Mouse (Mus musculus): ENCODE data around the gene Elf2. TPM values are rescaled to one million over a fixed set of nuclear protein-coding genes. Genes with fewer than 3 reads are reported as not detected.
"Not testable (repeated sequence)": the region's sequence is repeated elsewhere in the genome, so short reads cannot be mapped to it uniquely, and the experiment has no call there.

Gene Elf2
- polyA plus RNA-seq, 1 experiment from 2014 or later, result 37.3 TPM

- no peak for DNase-seq
- H3K4me3 ChIP-seq (replicated peaks; ENCODE audit: low read depth, low read length), result no peak overlapping the region
- 94% methylated on average over 5 of the region's 5 CpGs for WGBS
- no peak overlapping the region for H3K4me2 ChIP-seq (ENCODE audit: low read length)
- no peaks in the 10 kb centered on the region for H3K27me3 ChIP-seq (ENCODE audit: control insufficient read depth, insufficient read depth, low read length)
- H3K9ac ChIP-seq (replicated peaks; ENCODE audit: low read length), result no peak overlapping the region
- no peaks in the 10 kb centered on the region for H3K9me3 ChIP-seq (ENCODE audit: control insufficient read depth, low read length)
- no peaks in the 10 kb centered on the region for H3K36me3 ChIP-seq (ENCODE audit: control insufficient read depth, insufficient read depth, low read length)
- H3K27ac ChIP-seq (replicated peaks; ENCODE audit: low read depth, low read length), result no peak overlapping the region
- H3K4me1 ChIP-seq (ENCODE audit: control insufficient read depth, insufficient read depth, low read length), result 0 out of 2 replicates have a peak, but pooled peaks cover 3% of the 10 kb centered on the region
- no peak for ATAC-seq (ENCODE audit: low FRiP score, low TSS enrichment)
These were observed 121.2 kb downstream of the Elf2 start for GRCm38 (mm10) chr3:51219213-51219612.

- not testable (repeated sequence) for H3K36me3 ChIP-seq (ENCODE audit: control insufficient read depth, insufficient read depth, low read length); ATAC-seq (ENCODE audit: low FRiP score, low TSS enrichment); DNase-seq; H3K9ac ChIP-seq (replicated peaks; ENCODE audit: low read length); H3K27ac ChIP-seq (replicated peaks; ENCODE audit: low read depth, low read length); H3K9me3 ChIP-seq (ENCODE audit: control insufficient read depth, low read length); H3K27me3 ChIP-seq (ENCODE audit: control insufficient read depth, insufficient read depth, low read length); H3K4me1 ChIP-seq (ENCODE audit: control insufficient read depth, insufficient read depth, low read length); H3K4me2 ChIP-seq (ENCODE audit: low read length); H3K4me3 ChIP-seq (replicated peaks; ENCODE audit: low read depth, low read length)
- 87% methylated on average over 6 of the region's 6 CpGs for WGBS
These were observed 122.1 kb downstream of the Elf2 start for GRCm38 (mm10) chr3:51218385-51218784.

- H3K27ac ChIP-seq (replicated peaks; ENCODE audit: low read depth, low read length); H3K9me3 ChIP-seq (ENCODE audit: control insufficient read depth, low read length); H3K36me3 ChIP-seq (ENCODE audit: control insufficient read depth, insufficient read depth, low read length); H3K9ac ChIP-seq (replicated peaks; ENCODE audit: low read length); H3K4me3 ChIP-seq (replicated peaks; ENCODE audit: low read depth, low read length); H3K4me2 ChIP-seq (ENCODE audit: low read length); DNase-seq; ATAC-seq (ENCODE audit: low FRiP score, low TSS enrichment); H3K27me3 ChIP-seq (ENCODE audit: control insufficient read depth, insufficient read depth, low read length); H3K4me1 ChIP-seq (ENCODE audit: control insufficient read depth, insufficient read depth, low read length): not testable (repeated sequence)
- WGBS, result 82% methylated on average over 6 of the region's 10 CpGs
These were observed 124.1 kb downstream of the Elf2 start for GRCm38 (mm10) chr3:51216351-51216750.

- Histone ChIP-seq H3K27ac (replicated peaks; ENCODE audit: low read depth, low read length) (no peak overlapping the region), H3K9me3 (ENCODE audit: control insufficient read depth, low read length) (no peaks in the 10 kb centered on the region), H3K4me2 (ENCODE audit: low read length) (no peak overlapping the region), H3K36me3 (ENCODE audit: control insufficient read depth, insufficient read depth, low read length) (no peaks in the 10 kb centered on the region), H3K27me3 (ENCODE audit: control insufficient read depth, insufficient read depth, low read length) (no peaks in the 10 kb centered on the region), H3K4me1 (ENCODE audit: control insufficient read depth, insufficient read depth, low read length) (no peaks in the 10 kb centered on the region), H3K4me3 (replicated peaks; ENCODE audit: low read depth, low read length) (no peak overlapping the region), H3K9ac (replicated peaks; ENCODE audit: low read length) (no peak overlapping the region)
- DNase-seq (no peak), ATAC-seq (ENCODE audit: low FRiP score, low TSS enrichment) (no peak)
- 91% methylated on average over 6 of the region's 6 CpGs for WGBS
These were observed 124.8 kb downstream of the Elf2 start for GRCm38 (mm10) chr3:51215681-51216080.

GRCm38 (mm10) chr3:51213111-51213510, 127.4 kb downstream of the Elf2 start:
- no peak for DNase-seq
- ATAC-seq (ENCODE audit: low FRiP score, low TSS enrichment), result no peak
- Histone ChIP-seq H3K36me3 (ENCODE audit: control insufficient read depth, insufficient read depth, low read length) (no peaks in the 10 kb centered on the region), H3K4me3 (replicated peaks; ENCODE audit: low read depth, low read length) (no peak overlapping the region), H3K9me3 (ENCODE audit: control insufficient read depth, low read length) (no peaks in the 10 kb centered on the region), H3K4me1 (ENCODE audit: control insufficient read depth, insufficient read depth, low read length) (no peaks in the 10 kb centered on the region), H3K9ac (replicated peaks; ENCODE audit: low read length) (no peak overlapping the region), H3K27ac (replicated peaks; ENCODE audit: low read depth, low read length) (no peak overlapping the region), H3K4me2 (ENCODE audit: low read length) (no peak overlapping the region), H3K27me3 (ENCODE audit: control insufficient read depth, insufficient read depth, low read length) (no peaks in the 10 kb centered on the region)
- WGBS, result 92% methylated on average over 3 of the region's 3 CpGs

- no peaks in the 10 kb centered on the region for H3K4me1 ChIP-seq (ENCODE audit: control insufficient read depth, insufficient read depth, low read length)
- no peaks in the 10 kb centered on the region for H3K36me3 ChIP-seq (ENCODE audit: control insufficient read depth, insufficient read depth, low read length)
- 89% methylated on average over 3 of the region's 3 CpGs for WGBS
- no peak for DNase-seq
- no peak overlapping the region for H3K9ac ChIP-seq (replicated peaks; ENCODE audit: low read length)
- H3K4me3 ChIP-seq (replicated peaks; ENCODE audit: low read depth, low read length), result no peak overlapping the region
- no peaks in the 10 kb centered on the region for H3K27me3 ChIP-seq (ENCODE audit: control insufficient read depth, insufficient read depth, low read length)
- H3K4me2 ChIP-seq (ENCODE audit: low read length), result no peak overlapping the region
- H3K27ac ChIP-seq (replicated peaks; ENCODE audit: low read depth, low read length), result no peak overlapping the region
- no peaks in the 10 kb centered on the region for H3K9me3 ChIP-seq (ENCODE audit: control insufficient read depth, low read length)
- no peak for ATAC-seq (ENCODE audit: low FRiP score, low TSS enrichment)
These were observed 130.0 kb downstream of the Elf2 start for GRCm38 (mm10) chr3:51210485-51210884.

- Histone ChIP-seq H3K9ac (replicated peaks; ENCODE audit: low read length) (no peak overlapping the region), H3K4me2 (ENCODE audit: low read length) (no peak overlapping the region), H3K36me3 (ENCODE audit: control insufficient read depth, insufficient read depth, low read length) (no peaks in the 10 kb centered on the region), H3K27ac (replicated peaks; ENCODE audit: low read depth, low read length) (no peak overlapping the region), H3K4me1 (ENCODE audit: control insufficient read depth, insufficient read depth, low read length) (no peaks in the 10 kb centered on the region), H3K9me3 (ENCODE audit: control insufficient read depth, low read length) (no peaks in the 10 kb centered on the region), H3K4me3 (replicated peaks; ENCODE audit: low read depth, low read length) (no peak overlapping the region), H3K27me3 (ENCODE audit: control insufficient read depth, insufficient read depth, low read length) (no peaks in the 10 kb centered on the region)
- WGBS, result 93% methylated on average over 7 of the region's 7 CpGs
- DNase-seq (no peak), ATAC-seq (ENCODE audit: low FRiP score, low TSS enrichment) (no peak)
These were observed 130.8 kb downstream of the Elf2 start for GRCm38 (mm10) chr3:51209503-51210314.

GRCm38 (mm10) chr3:51208633-51209032, 131.8 kb downstream of the Elf2 start:
- Histone ChIP-seq H3K4me3 (replicated peaks; ENCODE audit: low read depth, low read length) (no peak overlapping the region), H3K9me3 (ENCODE audit: control insufficient read depth, low read length) (no peaks in the 10 kb centered on the region), H3K4me1 (ENCODE audit: control insufficient read depth, insufficient read depth, low read length) (no peaks in the 10 kb centered on the region), H3K36me3 (ENCODE audit: control insufficient read depth, insufficient read depth, low read length) (no peaks in the 10 kb centered on the region), H3K4me2 (ENCODE audit: low read length) (no peak overlapping the region), H3K27me3 (ENCODE audit: control insufficient read depth, insufficient read depth, low read length) (no peaks in the 10 kb centered on the region), H3K27ac (replicated peaks; ENCODE audit: low read depth, low read length) (no peak overlapping the region), H3K9ac (replicated peaks; ENCODE audit: low read length) (no peak overlapping the region)
- ATAC-seq (ENCODE audit: low FRiP score, low TSS enrichment) (no peak), DNase-seq (no peak)
- 47% methylated on average over 5 of the region's 5 CpGs for WGBS

GRCm38 (mm10) chr3:51206521-51206920, 133.9 kb downstream of the Elf2 start:
- Histone ChIP-seq H3K9ac (replicated peaks; ENCODE audit: low read length) (no peak overlapping the region), H3K36me3 (ENCODE audit: control insufficient read depth, insufficient read depth, low read length) (no peaks in the 10 kb centered on the region), H3K27me3 (ENCODE audit: control insufficient read depth, insufficient read depth, low read length) (no peaks in the 10 kb centered on the region), H3K9me3 (ENCODE audit: control insufficient read depth, low read length) (no peaks in the 10 kb centered on the region), H3K4me2 (ENCODE audit: low read length) (no peak overlapping the region), H3K4me3 (replicated peaks; ENCODE audit: low read depth, low read length) (no peak overlapping the region), H3K4me1 (ENCODE audit: control insufficient read depth, insufficient read depth, low read length) (no peaks in the 10 kb centered on the region), H3K27ac (replicated peaks; ENCODE audit: low read depth, low read length) (no peak overlapping the region)
- ATAC-seq (ENCODE audit: low FRiP score, low TSS enrichment) (no peak), DNase-seq (no peak)
- 76% methylated on average over 7 of the region's 7 CpGs for WGBS

Data from midbrain, embryonic 14.5 days (tissue).